9 mouse cellular contexts compared by ENCODE assay signal in the genomic region with DNA sequence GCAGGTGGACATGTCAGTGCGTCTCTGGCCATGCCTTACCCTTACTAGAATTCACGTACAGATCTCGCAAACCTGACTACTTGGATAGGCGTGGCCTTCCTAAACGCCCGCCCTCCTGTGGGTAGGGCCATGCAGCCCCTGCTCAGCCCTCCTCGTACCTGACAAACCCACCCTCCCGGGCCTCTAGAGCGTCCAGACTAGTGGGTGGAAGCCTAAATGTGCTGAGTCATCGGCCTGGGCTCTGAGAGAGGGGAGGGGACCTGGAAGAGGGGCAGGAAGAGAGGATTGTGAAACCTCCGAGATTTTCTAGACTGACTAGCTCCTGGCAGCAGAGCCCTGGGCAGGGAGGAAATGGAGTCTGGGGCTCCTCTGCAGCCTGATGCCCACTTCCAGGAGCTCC. TPM values are rescaled to one million over a fixed set of nuclear protein-coding genes. Genes with fewer than 3 reads are reported as not detected.
DNase-seq lines count a peak whose midpoint lies in the region; ATAC-seq and TF ChIP-seq lines count a peak whose summit lies in the region.
"Had no signal": no experiment of that assay in that cellular context is flagged by ENCODE, and none has a peak within 500 bp of the region (broad histone marks: within the 10 kb centered on the region; RNA-seq: fewer than 3 reads in every experiment).

No protein-coding gene starts in this region.

- H3K27ac ChIP-seq in embryonic facial prominence, embryonic 12.5 days = no peak overlapping the region
- peak overlapping the region; percentile 4 for H3K27ac ChIP-seq in heart, embryonic 16.5 days (ENCODE audit: low read length)
- peak overlapping the region; percentile 90 for H3K27ac ChIP-seq in macrophage

- peak overlapping the region; percentile 64 for H3K4me2 ChIP-seq in embryonic facial prominence, embryonic 12.5 days (replicated peaks)
- peak overlapping the region; percentile 58 for H3K4me2 ChIP-seq in heart, embryonic 16.5 days (ENCODE audit: low read depth, low read length)

- H3K4me1 ChIP-seq in G1E (ENCODE audit: insufficient read depth, low read depth, low read length) = peaks cover 67% of the 10 kb centered on the region
- no peaks in the 10 kb centered on the region for H3K4me1 ChIP-seq in embryonic facial prominence, embryonic 12.5 days
- peaks cover 11% of the 10 kb centered on the region for H3K4me1 ChIP-seq in heart, embryonic 16.5 days (ENCODE audit: control insufficient read depth, insufficient read depth, low read length)

- H3K36me3 ChIP-seq in G1E (replicated peaks) (peaks cover 51% of the 10 kb centered on the region), macrophage (ENCODE audit: inconsistent target) (no peaks in the 10 kb centered on the region)
- H3K36me3 ChIP-seq in embryonic facial prominence, embryonic 12.5 days = peaks cover 23% of the 10 kb centered on the region; the same call in 1 of the 2 replicates
- peaks cover 5% of the 10 kb centered on the region; the same call in 1 of the 2 replicates for H3K36me3 ChIP-seq in heart, embryonic 16.5 days (ENCODE audit: control insufficient read depth, insufficient read depth)

- DNase-seq in 3T3-L1 (ENCODE audit: low read depth, low spot score) (peak; percentile 93), G1E (ENCODE audit: low spot score) (peak; percentile 39)
- DNase-seq in kidney, postnatal 36 days = peak; percentile 47 to 53
- peak; percentile 51 for DNase-seq in testis, postnatal 14 days (ENCODE audit: low spot score)

- no peaks in the 10 kb centered on the region for H3K9me3 ChIP-seq in G1E (replicated peaks)
- no peaks in the 10 kb centered on the region for H3K9me3 ChIP-seq in embryonic facial prominence, embryonic 12.5 days
- no peaks in the 10 kb centered on the region for H3K9me3 ChIP-seq in heart, embryonic 16.5 days (replicated peaks; ENCODE audit: control insufficient read depth, low read length)

- no peak overlapping the region for H3K9ac ChIP-seq in embryonic facial prominence, embryonic 12.5 days
- H3K9ac ChIP-seq in heart, embryonic 16.5 days (ENCODE audit: low read length) = no peak overlapping the region

- H3K4me3 ChIP-seq in G1E (ENCODE audit: low read depth, low read length) (peak overlapping the region; percentile 79; the same call in 1 of the 2 replicates), macrophage (ENCODE audit: inconsistent target) (peak overlapping the region; percentile 71)
- H3K4me3 ChIP-seq in embryonic facial prominence, embryonic 12.5 days = 0 out of 2 replicates have a peak overlapping the region, but pooled peaks have one; percentile 62
- H3K4me3 ChIP-seq in heart, embryonic 16.5 days (ENCODE audit: low read length) = peak overlapping the region; percentile 66

- WGBS in embryonic facial prominence, embryonic 12.5 days = 12% methylated on average over 11 of the region's 11 CpGs
- WGBS in heart, embryonic 16.5 days = 15% methylated on average over 11 of the region's 11 CpGs
- WGBS in macrophage (ENCODE audit: missing documents) = 26% methylated on average over 11 of the region's 11 CpGs

- H3K27me3 ChIP-seq in G1E (ENCODE audit: insufficient read depth, low read length) = no peaks in the 10 kb centered on the region
- no peaks in the 10 kb centered on the region for H3K27me3 ChIP-seq in embryonic facial prominence, embryonic 12.5 days
- no peaks in the 10 kb centered on the region for H3K27me3 ChIP-seq in heart, embryonic 16.5 days (ENCODE audit: control insufficient read depth, insufficient read depth, low read length)

- ATAC-seq in G1E (ENCODE audit: extremely low read depth, insufficient number of reproducible peaks, low FRiP score, poor library complexity, severe bottlenecking) = peak; percentile 19; the same call in 1 of the 2 replicates
- ATAC-seq in embryonic facial prominence, embryonic 12.5 days (ENCODE audit: insufficient number of reproducible peaks, insufficient read depth, low FRiP score, low TSS enrichment) = no peak
- no peak for ATAC-seq in heart, embryonic 16.5 days (replicated peaks; ENCODE audit: extremely low read depth, insufficient read depth, low FRiP score)
- ATAC-seq in megakaryocyte-erythroid progenitor cell, adult 5-6 weeks (replicated peaks; ENCODE audit: low FRiP score, low TSS enrichment, poor library complexity, severe bottlenecking) = no peak

- H3K79me2 ChIP-seq in macrophage (ENCODE audit: inconsistent target) = peaks cover 53% of the 10 kb centered on the region

- no peak for TF ChIP-seq CTCF in G1E (IDR thresholded peaks at IDR 0.05; ENCODE audit: low read depth, low read length)

RNA-seq across cellular contexts. Expression of a gene that starts 3.4 kb away (rescaled TPM):
- total RNA-seq in G1E (2014; fragmentation: Nextera tagmentation) (78.7 and 81.0 TPM in 2 replicates), G1E (2017) (14.1 and 17.0 TPM in 2 replicates)
- polyA plus RNA-seq in G1E (2012) (51.8 and 65.1 TPM in 2 replicates), macrophage (2018) (100 to 140 TPM (median 106 TPM) in 3 replicates)
- polyA plus RNA-seq in embryonic facial prominence, embryonic 12.5 days (2016; fragmentation: Nextera tagmentation; extraction: Ambion mirVana) = 31.8 and 32.1 TPM in 2 replicates
- 19.1 TPM in 2 replicates for polyA plus RNA-seq in heart, embryonic 16.5 days (2015; fragmentation: Nextera tagmentation; extraction: Ambion mirVana)
- total RNA-seq in macrophage (2018; cell fraction: chromatin; rRNA removed) = 100 to 1,000 TPM in 21 of 26 experiments, 10 to 100 TPM in 5; 48.3 to 200 (median 137) TPM
- total RNA-seq in macrophage (2018; cell fraction: cytosol; rRNA removed) = 100 to 1,000 TPM in 24 of 26 experiments, 10 to 100 TPM in 2; 82.4 to 125 (median 108) TPM
- 100 to 1,000 TPM in 22 of 26 experiments, 10 to 100 TPM in 4; 62.6 to 175 (median 138) TPM for total RNA-seq in macrophage (2018; cell fraction: nucleus; rRNA removed)
- total RNA-seq in megakaryocyte-erythroid progenitor cell, adult 5-6 weeks (2014; fragmentation: Nextera tagmentation) = 33.5 and 36.5 TPM in 2 replicates
- total RNA-seq in megakaryocyte-erythroid progenitor cell, adult 5-6 weeks (2017) = 10.4 and 15.0 TPM in 2 replicates

RNA-seq across cellular contexts. Expression of a gene that starts 15.1 kb away (rescaled TPM):
- total RNA-seq in G1E (2014; fragmentation: Nextera tagmentation) (1.4 and 2.3 TPM in 2 replicates), G1E (2017) (0.70 and 0.76 TPM in 2 replicates)
- polyA plus RNA-seq in G1E (2012) (10.2 and 12.2 TPM in 2 replicates), macrophage (2018) (0.39 to 1.6 TPM (median 1.6 TPM) in 3 replicates)
- polyA plus RNA-seq in embryonic facial prominence, embryonic 12.5 days (2016; fragmentation: Nextera tagmentation; extraction: Ambion mirVana) = 18.9 and 27.5 TPM in 2 replicates
- polyA plus RNA-seq in heart, embryonic 16.5 days (2015; fragmentation: Nextera tagmentation; extraction: Ambion mirVana) = 4.1 and 8.5 TPM in 2 replicates
- total RNA-seq in macrophage (2018; cell fraction: chromatin; rRNA removed) = 10 to 100 TPM in 1 of 26 experiments, 1 to 10 TPM in 14, under 1 TPM in 7, not detected in 4; 0.16 to 10.8 (median 2.0) TPM
- 1 to 10 TPM in 9 of 26 experiments, under 1 TPM in 17; 0.19 to 3.0 (median 0.73) TPM for total RNA-seq in macrophage (2018; cell fraction: cytosol; rRNA removed)
- 1 to 10 TPM in 15 of 26 experiments, under 1 TPM in 9, not detected in 2; 0.17 to 9.1 (median 1.4) TPM for total RNA-seq in macrophage (2018; cell fraction: nucleus; rRNA removed)
- 0.74 and 2.3 TPM in 2 replicates for total RNA-seq in megakaryocyte-erythroid progenitor cell, adult 5-6 weeks (2014; fragmentation: Nextera tagmentation)
- 1.4 and 2.2 TPM in 2 replicates for total RNA-seq in megakaryocyte-erythroid progenitor cell, adult 5-6 weeks (2017)

RNA-seq across cellular contexts. Expression of a gene that starts 23.8 kb away (rescaled TPM):
- total RNA-seq in G1E (2014; fragmentation: Nextera tagmentation) = 77.0 and 116 TPM in 2 replicates
- 45.7 and 53.8 TPM in 2 replicates for total RNA-seq in G1E (2017)
- 24.6 and 30.6 TPM in 2 replicates for polyA plus RNA-seq in G1E (2012)
- polyA plus RNA-seq in embryonic facial prominence, embryonic 12.5 days (2016; fragmentation: Nextera tagmentation; extraction: Ambion mirVana) = 50.4 and 53.5 TPM in 2 replicates
- 29.8 and 30.7 TPM in 2 replicates for polyA plus RNA-seq in heart, embryonic 16.5 days (2015; fragmentation: Nextera tagmentation; extraction: Ambion mirVana)
- total RNA-seq in macrophage (2018; cell fraction: chromatin; rRNA removed) = 100 to 1,000 TPM; 167 to 733 (median 315) TPM
- total RNA-seq in macrophage (2018; cell fraction: cytosol; rRNA removed) = 10 to 100 TPM; 23.4 to 54.3 (median 33.7) TPM
- total RNA-seq in macrophage (2018; cell fraction: nucleus; rRNA removed) = 100 to 1,000 TPM in 25 of 26 experiments, 10 to 100 TPM in 1; 79.0 to 430 (median 180) TPM
- 44.1 to 48.5 TPM (median 47.1 TPM) in 3 replicates for polyA plus RNA-seq in macrophage (2018)
- 64.4 and 98.4 TPM in 2 replicates for total RNA-seq in megakaryocyte-erythroid progenitor cell, adult 5-6 weeks (2014; fragmentation: Nextera tagmentation)
- 78.9 and 102 TPM in 2 replicates for total RNA-seq in megakaryocyte-erythroid progenitor cell, adult 5-6 weeks (2017)

RNA-seq across cellular contexts. Expression of a gene that starts 37.5 kb away (rescaled TPM):
- total RNA-seq in G1E (2014; fragmentation: Nextera tagmentation) (22.6 and 34.0 TPM in 2 replicates), G1E (2017) (5.0 and 5.7 TPM in 2 replicates)
- polyA plus RNA-seq in G1E (2012) (10.8 and 12.0 TPM in 2 replicates), macrophage (2018) (7.2 to 12.3 TPM (median 7.3 TPM) in 3 replicates)
- polyA plus RNA-seq in embryonic facial prominence, embryonic 12.5 days (2016; fragmentation: Nextera tagmentation; extraction: Ambion mirVana) = 69.9 and 71.0 TPM in 2 replicates
- polyA plus RNA-seq in heart, embryonic 16.5 days (2015; fragmentation: Nextera tagmentation; extraction: Ambion mirVana) = 32.4 and 34.0 TPM in 2 replicates
- 1 to 10 TPM in 3 of 26 experiments, under 1 TPM in 3, not detected in 20; 0.54 to 8.8 (median 0.99) TPM for total RNA-seq in macrophage (2018; cell fraction: chromatin; rRNA removed)
- total RNA-seq in macrophage (2018; cell fraction: cytosol; rRNA removed) = 10 to 100 TPM in 10 of 26 experiments, 1 to 10 TPM in 16; 5.8 to 13.0 (median 9.4) TPM
- total RNA-seq in macrophage (2018; cell fraction: nucleus; rRNA removed) = 1 to 10 TPM; 1.2 to 7.5 (median 2.4) TPM
- 4.9 and 8.1 TPM in 2 replicates for total RNA-seq in megakaryocyte-erythroid progenitor cell, adult 5-6 weeks (2014; fragmentation: Nextera tagmentation)
- 1.4 and 6.6 TPM in 2 replicates for total RNA-seq in megakaryocyte-erythroid progenitor cell, adult 5-6 weeks (2017)

RNA-seq across cellular contexts. Expression of a gene that starts 43.7 kb away (rescaled TPM):
- not detected in 2 replicates for total RNA-seq in G1E (2014; fragmentation: Nextera tagmentation)
- 0.44 TPM in 1 of 2 replicates, not detected in the other for total RNA-seq in G1E (2017)
- polyA plus RNA-seq in G1E (2012) = 1.1 and 2.0 TPM in 2 replicates
- polyA plus RNA-seq in embryonic facial prominence, embryonic 12.5 days (2016; fragmentation: Nextera tagmentation; extraction: Ambion mirVana) = not detected in 2 replicates
- polyA plus RNA-seq in heart, embryonic 16.5 days (2015; fragmentation: Nextera tagmentation; extraction: Ambion mirVana) = not detected in 2 replicates
- not detected for total RNA-seq in macrophage (2018; cell fraction: chromatin; rRNA removed)
- total RNA-seq in macrophage (2018; cell fraction: cytosol; rRNA removed) = under 1 TPM in 2 of 26 experiments, not detected in 24; 0.29 to 0.37 TPM
- total RNA-seq in macrophage (2018; cell fraction: nucleus; rRNA removed) = not detected
- polyA plus RNA-seq in macrophage (2018) = not detected in 3 replicates
- total RNA-seq in megakaryocyte-erythroid progenitor cell, adult 5-6 weeks (2014; fragmentation: Nextera tagmentation) = not detected in 2 replicates
- not detected in 2 replicates for total RNA-seq in megakaryocyte-erythroid progenitor cell, adult 5-6 weeks (2017)
- total RNA-seq: gastrocnemius, postnatal 4 days had no signal

Comparison
In these comparisons a context has a peak if more than half of its experiments do, and no peak if none do; other contexts are left out.
1. DNase-seq: peak in every context shown above with its lines; median percentile 93 in 3T3-L1; 51 in testis, postnatal 14 days; 50 in kidney, postnatal 36 days; 39 in G1E.